Mouse (Mus musculus): Measurements from ENCODE around the gene Adgrb3. TPM values are rescaled to one million over a fixed set of nuclear protein-coding genes. Genes with fewer than 3 reads are reported as not detected.

Gene Adgrb3
- polyA plus RNA-seq, 1 experiment = 0.08 TPM

DNA sequence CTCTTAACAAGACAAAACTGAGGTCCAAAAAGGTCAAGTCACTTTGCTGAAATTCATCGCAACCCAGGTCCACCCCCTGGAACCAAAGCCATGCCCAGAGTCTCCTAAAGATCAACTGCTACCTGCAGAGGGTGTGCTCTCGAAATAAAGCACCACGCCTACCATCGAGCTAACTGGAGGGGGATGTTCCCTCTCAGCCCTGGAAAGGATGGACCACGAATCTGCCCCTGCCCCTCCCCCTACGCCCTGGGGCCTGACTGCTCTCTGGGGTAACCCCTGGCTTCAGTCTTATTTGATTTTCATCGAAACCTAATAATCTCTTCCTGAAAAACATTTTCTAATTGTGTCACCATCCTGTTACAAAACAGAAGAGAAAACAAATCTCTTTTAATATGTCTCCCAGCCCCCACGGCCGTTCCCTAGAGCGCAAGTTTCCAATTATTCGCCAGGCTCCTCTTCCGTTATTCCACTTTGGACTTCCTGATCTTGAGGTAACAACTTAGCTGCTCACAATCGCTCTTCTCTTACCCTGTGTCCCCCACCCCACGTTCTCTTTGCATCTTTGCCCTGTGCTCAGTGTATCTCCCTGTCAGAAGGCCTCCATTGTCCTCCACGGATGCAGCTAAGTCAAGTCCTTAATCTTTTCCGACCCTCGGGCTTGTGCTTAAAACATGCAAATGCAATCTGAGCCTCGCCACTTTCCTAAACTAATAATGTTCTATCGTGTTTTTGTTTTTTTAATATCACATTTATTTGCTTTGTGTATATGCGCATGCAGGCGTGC lies 651.0 kb downstream of the Adgrb3 start:
- 56% methylated on average over 21 of the region's 21 CpGs for WGBS
- no peak overlapping the region for H3K27ac ChIP-seq (ENCODE audit: insufficient read depth, low read length)
- DNase-seq (ENCODE audit: low read depth in 1 of 2, low spot score in 2 of 2) = no peak
- TF ChIP-seq CTCF (IDR thresholded peaks at IDR 0.05; ENCODE audit: extremely low read depth, insufficient read depth, insufficient read length, insufficient replicate concordance) = no peak
- no peak for TF ChIP-seq POLR2A (IDR thresholded peaks at IDR 0.05; ENCODE audit: low read depth, low read length)
- no peaks in the 10 kb centered on the region for H3K4me1 ChIP-seq (ENCODE audit: control insufficient read depth, insufficient read depth, insufficient read length)
- no peaks in the 10 kb centered on the region for H3K36me3 ChIP-seq (ENCODE audit: control insufficient read depth, insufficient read depth, low read length)
- H3K27me3 ChIP-seq (ENCODE audit: control insufficient read depth, insufficient read depth, low read length) = no peaks in the 10 kb centered on the region
- no peak overlapping the region for H3K4me3 ChIP-seq (ENCODE audit: extremely low read depth, insufficient read depth, insufficient read length)

DNA sequence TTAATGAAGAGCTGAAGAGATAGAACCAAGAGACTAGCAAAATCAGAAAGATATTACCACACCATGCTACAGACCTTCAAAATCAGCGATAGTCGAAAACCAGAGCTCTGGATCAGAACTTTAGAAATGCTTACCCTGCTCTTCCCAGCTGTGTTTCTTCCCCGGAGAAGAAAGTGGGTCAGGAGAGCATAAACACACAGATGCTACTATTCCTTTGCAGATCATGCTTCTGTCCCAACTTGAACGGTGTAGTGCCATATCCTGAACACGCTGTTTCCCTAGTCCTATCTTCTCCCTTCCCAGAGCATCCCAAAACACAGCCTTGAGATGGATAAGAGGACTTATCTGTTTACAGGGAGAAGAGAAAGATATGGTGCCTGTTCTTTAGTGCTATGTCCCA lies 662.4 kb downstream of the Adgrb3 start:
- no peaks in the 10 kb centered on the region for H3K27me3 ChIP-seq (ENCODE audit: control insufficient read depth, insufficient read depth, low read length)
- no peak for DNase-seq (ENCODE audit: low read depth in 1 of 2, low spot score in 2 of 2)
- no peaks in the 10 kb centered on the region for H3K36me3 ChIP-seq (ENCODE audit: control insufficient read depth, insufficient read depth, low read length)
- no peaks in the 10 kb centered on the region for H3K4me1 ChIP-seq (ENCODE audit: control insufficient read depth, insufficient read depth, insufficient read length)
- WGBS = 90% methylated on average over 5 of the region's 5 CpGs
- TF ChIP-seq POLR2A (IDR thresholded peaks at IDR 0.05; ENCODE audit: low read depth, low read length) (no peak), CTCF (IDR thresholded peaks at IDR 0.05; ENCODE audit: extremely low read depth, insufficient read depth, insufficient read length, insufficient replicate concordance) (no peak)
- H3K4me3 ChIP-seq (ENCODE audit: extremely low read depth, insufficient read depth, insufficient read length) = no peak overlapping the region
- H3K27ac ChIP-seq (ENCODE audit: insufficient read depth, low read length) = no peak overlapping the region

GRCm38 (mm10) chr1:25166036-25166796 lies 663.3 kb downstream of the Adgrb3 start:
- Histone ChIP-seq H3K4me3 (ENCODE audit: extremely low read depth, insufficient read depth, insufficient read length) (no peak overlapping the region), H3K27me3 (ENCODE audit: control insufficient read depth, insufficient read depth, low read length) (no peaks in the 10 kb centered on the region), H3K4me1 (ENCODE audit: control insufficient read depth, insufficient read depth, insufficient read length) (no peaks in the 10 kb centered on the region), H3K36me3 (ENCODE audit: control insufficient read depth, insufficient read depth, low read length) (no peaks in the 10 kb centered on the region), H3K27ac (ENCODE audit: insufficient read depth, low read length) (no peak overlapping the region)
- no peak for DNase-seq (ENCODE audit: low read depth in 1 of 2, low spot score in 2 of 2)
- no peak for TF ChIP-seq POLR2A (IDR thresholded peaks at IDR 0.05; ENCODE audit: low read depth, low read length)
- TF ChIP-seq CTCF (IDR thresholded peaks at IDR 0.05; ENCODE audit: extremely low read depth, insufficient read depth, insufficient read length, insufficient replicate concordance) = no peak
- WGBS = 83% methylated on average over 11 of the region's 11 CpGs

DNA sequence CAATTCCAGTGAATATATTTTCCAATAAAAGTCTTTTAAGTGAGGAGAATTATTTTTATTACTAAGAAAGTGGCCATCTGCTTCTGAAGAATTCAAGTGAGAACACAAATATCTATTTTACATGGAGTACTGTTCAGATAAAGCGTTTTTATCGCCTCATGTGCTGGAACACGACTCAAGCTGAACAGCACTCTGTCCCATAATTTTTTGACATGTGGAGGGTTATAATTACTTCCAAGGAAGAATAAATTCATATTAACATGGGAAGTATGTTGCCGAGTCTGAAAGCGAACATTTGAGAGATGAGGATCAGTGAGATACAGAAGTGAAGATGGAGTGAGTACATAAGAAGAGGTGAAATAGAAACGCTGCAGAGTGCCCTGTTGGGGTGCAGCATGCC lies 665.9 kb downstream of the Adgrb3 start:
- Histone ChIP-seq H3K4me3 (ENCODE audit: extremely low read depth, insufficient read depth, insufficient read length) (no peak overlapping the region), H3K27ac (ENCODE audit: insufficient read depth, low read length) (no peak overlapping the region), H3K27me3 (ENCODE audit: control insufficient read depth, insufficient read depth, low read length) (no peaks in the 10 kb centered on the region), H3K4me1 (ENCODE audit: control insufficient read depth, insufficient read depth, insufficient read length) (no peaks in the 10 kb centered on the region), H3K36me3 (ENCODE audit: control insufficient read depth, insufficient read depth, low read length) (no peaks in the 10 kb centered on the region)
- DNase-seq (ENCODE audit: low read depth in 1 of 2, low spot score in 2 of 2) = no peak
- WGBS = 76% methylated on average over 6 of the region's 6 CpGs
- TF ChIP-seq CTCF (IDR thresholded peaks at IDR 0.05; ENCODE audit: extremely low read depth, insufficient read depth, insufficient read length, insufficient replicate concordance) = no peak
- TF ChIP-seq POLR2A (IDR thresholded peaks at IDR 0.05; ENCODE audit: low read depth, low read length) = no peak

DNA sequence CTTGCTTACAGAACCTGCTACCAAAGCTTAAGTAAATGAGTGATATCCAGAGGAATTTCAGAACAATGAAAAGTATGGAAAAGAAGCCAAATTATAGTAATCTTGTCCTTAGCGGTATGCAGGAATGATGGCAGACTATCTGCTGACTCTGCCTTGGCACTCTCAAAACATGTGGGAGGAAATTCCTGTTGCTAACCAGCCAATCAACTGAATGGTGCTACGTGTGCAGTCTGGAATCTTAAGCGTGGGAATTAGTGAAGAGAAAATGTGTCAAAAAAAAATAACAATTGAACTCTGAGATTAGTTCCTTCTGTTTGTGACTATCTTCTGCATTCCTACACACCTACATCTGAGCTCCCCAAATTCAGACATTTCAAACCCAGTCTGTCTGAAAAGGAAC lies 683.3 kb downstream of the Adgrb3 start:
- no peak for DNase-seq (ENCODE audit: low read depth in 1 of 2, low spot score in 2 of 2)
- no peaks in the 10 kb centered on the region for H3K36me3 ChIP-seq (ENCODE audit: control insufficient read depth, insufficient read depth, low read length)
- no peak for TF ChIP-seq CTCF (IDR thresholded peaks at IDR 0.05; ENCODE audit: extremely low read depth, insufficient read depth, insufficient read length, insufficient replicate concordance)
- no peak for TF ChIP-seq POLR2A (IDR thresholded peaks at IDR 0.05; ENCODE audit: low read depth, low read length)
- 77% methylated on average over 3 of the region's 3 CpGs for WGBS
- H3K4me1 ChIP-seq (ENCODE audit: control insufficient read depth, insufficient read depth, insufficient read length) = no peaks in the 10 kb centered on the region
- no peak overlapping the region for H3K27ac ChIP-seq (ENCODE audit: insufficient read depth, low read length)
- H3K4me3 ChIP-seq (ENCODE audit: extremely low read depth, insufficient read depth, insufficient read length) = no peak overlapping the region
- no peaks in the 10 kb centered on the region for H3K27me3 ChIP-seq (ENCODE audit: control insufficient read depth, insufficient read depth, low read length)

DNA sequence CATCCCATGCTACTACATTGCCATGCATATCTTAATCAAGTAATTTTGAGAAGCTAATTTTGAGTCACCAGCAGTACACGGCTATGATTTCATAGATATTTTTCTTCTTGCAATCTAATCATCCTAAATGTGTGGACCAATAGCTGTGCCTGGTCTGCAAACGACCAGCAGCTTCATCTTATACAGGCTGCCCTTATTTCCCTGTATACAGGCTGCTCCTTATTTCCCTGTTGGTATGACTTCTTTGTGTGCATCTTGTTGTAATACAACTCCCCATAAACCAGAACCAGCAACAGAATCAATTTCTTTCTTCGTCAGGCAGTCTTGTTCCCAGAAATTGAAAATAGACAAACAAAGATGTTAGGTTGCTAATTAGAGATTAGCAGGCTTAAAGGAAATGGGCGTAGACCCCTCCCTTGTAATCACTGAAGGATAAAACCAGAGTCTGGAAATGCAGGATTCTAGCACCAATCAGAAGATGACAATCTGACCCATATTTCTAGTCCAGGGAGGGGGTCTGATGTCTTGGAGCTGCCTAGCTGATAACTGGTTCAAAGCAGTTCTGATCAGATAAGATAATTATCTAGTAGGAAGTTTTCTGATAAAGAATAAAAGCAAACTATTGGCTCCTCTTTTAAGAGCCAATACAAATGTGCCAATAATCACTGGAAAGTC lies 697.2 kb downstream of the Adgrb3 start:
- no peak overlapping the region for H3K27ac ChIP-seq (ENCODE audit: insufficient read depth, low read length)
- no peaks in the 10 kb centered on the region for H3K36me3 ChIP-seq (ENCODE audit: control insufficient read depth, insufficient read depth, low read length)
- TF ChIP-seq POLR2A (IDR thresholded peaks at IDR 0.05; ENCODE audit: low read depth, low read length) (no peak), CTCF (IDR thresholded peaks at IDR 0.05; ENCODE audit: extremely low read depth, insufficient read depth, insufficient read length, insufficient replicate concordance) (no peak)
- H3K27me3 ChIP-seq (ENCODE audit: control insufficient read depth, insufficient read depth, low read length) = no peaks in the 10 kb centered on the region
- WGBS = 72% methylated on average over 4 of the region's 4 CpGs
- H3K4me1 ChIP-seq (ENCODE audit: control insufficient read depth, insufficient read depth, insufficient read length) = no peaks in the 10 kb centered on the region
- DNase-seq (ENCODE audit: low read depth in 1 of 2, low spot score in 2 of 2) = no peak
- no peak overlapping the region for H3K4me3 ChIP-seq (ENCODE audit: extremely low read depth, insufficient read depth, insufficient read length)
